Comparison of ENCODE assay signal across 12 mouse cellular contexts in genomic region chr7:91284167-91284566, GRCm38 (mm10).
DNase-seq lines count a peak whose midpoint lies in the region; ATAC-seq and TF ChIP-seq lines count a peak whose summit lies in the region.
"Had no signal": no experiment of that assay in that cellular context is flagged by ENCODE, and none has a peak within 500 bp of the region (broad histone marks: within the 10 kb centered on the region; RNA-seq: fewer than 3 reads in every experiment).

No protein-coding gene starts in this region.

- H3K9ac ChIP-seq in kidney, embryonic 16.5 days (replicated peaks; ENCODE audit: low read length): no peak overlapping the region

- H3K36me3 ChIP-seq in kidney, embryonic 16.5 days (ENCODE audit: insufficient read depth, low read length): no peaks in the 10 kb centered on the region
- H3K36me3 ChIP-seq in thymus, adult 2 months (ENCODE audit: control insufficient read depth, insufficient read depth, low read length): no peaks in the 10 kb centered on the region

- no peak for TF ChIP-seq POLR2A in thymus, adult 2 months (IDR thresholded peaks at IDR 0.05; ENCODE audit: control insufficient read depth, extremely low read depth, insufficient read depth, low read length, poor library complexity)

- no peaks in the 10 kb centered on the region for H3K4me1 ChIP-seq in kidney, embryonic 16.5 days (ENCODE audit: insufficient read depth, low read length)
- H3K4me1 ChIP-seq in thymus, adult 2 months (replicated peaks; ENCODE audit: control insufficient read depth, insufficient read depth, low read length): no peaks in the 10 kb centered on the region

- no peaks in the 10 kb centered on the region for H3K27me3 ChIP-seq in kidney, embryonic 16.5 days (ENCODE audit: insufficient read depth, low read length)
- H3K27me3 ChIP-seq in thymus, adult 2 months (ENCODE audit: control insufficient read depth, insufficient read depth, low read length): no peaks in the 10 kb centered on the region

- intact Hi-C loops in heart, postnatal 14 days (cut with DNase I): no loop called here

- no peak for TF ChIP-seq CTCF in thymus, adult 2 months (IDR thresholded peaks at IDR 0.05; ENCODE audit: borderline replicate concordance, control insufficient read depth, extremely low read depth, insufficient read depth, low read length, poor library complexity)

- no peak overlapping the region for H3K27ac ChIP-seq in kidney, embryonic 16.5 days (ENCODE audit: low read length)
- no peak overlapping the region for H3K27ac ChIP-seq in thymus, adult 2 months (ENCODE audit: control insufficient read depth, insufficient read depth, low read length)

- no peak overlapping the region for H3K4me3 ChIP-seq in kidney, embryonic 16.5 days (ENCODE audit: low read length)
- no peak overlapping the region for H3K4me3 ChIP-seq in thymus, adult 2 months (ENCODE audit: control insufficient read depth, insufficient read depth, low read length)

- no peak for ATAC-seq in kidney, embryonic 16.5 days (ENCODE audit: low FRiP score, low TSS enrichment)
- ATAC-seq: activated CD4-positive, CD25-positive, alpha-beta regulatory T cell, adult 4 months; lung, postnatal 0 days had no signal

- peak; percentile 78 for DNase-seq in cerebellum, adult 11 months
- peak; percentile 90 to 93 for DNase-seq in cerebellum, postnatal 10 days
- peak; percentile 23 to 29 for DNase-seq in layer of hippocampus, postnatal 10 days (ENCODE audit: low spot score in 2 of 2)
- peak; percentile 78 for DNase-seq in right cerebral cortex, adult 18-20 months
- no peak for DNase-seq in heart, postnatal 14 days
- no peak for DNase-seq in thymus, adult 2 months
- DNase-seq in spleen, postnatal 36 days (ENCODE audit: low spot score in 2 of 2): no peak
- DNase-seq: heart, postnatal 10 days; kidney, postnatal 36 days had no signal

- H3K9me3 ChIP-seq in kidney, embryonic 16.5 days (ENCODE audit: low read length): no peaks in the 10 kb centered on the region

- H3K4me2 ChIP-seq in kidney, embryonic 16.5 days (replicated peaks; ENCODE audit: low read depth, low read length): no peak overlapping the region

- 90% methylated on average over 3 of the region's 3 CpGs for WGBS in kidney, embryonic 16.5 days
- WGBS in thymus, adult 2 months: 92% methylated on average over 3 of the region's 3 CpGs

Comparison
In these comparisons a context has a peak if more than half of its experiments do, and no peak if none do; other contexts are left out.
1. DNase-seq: peak in cerebellum, adult 11 months (single experiment), cerebellum, postnatal 10 days (2 of 2), layer of hippocampus, postnatal 10 days (2 of 2) and right cerebral cortex, adult 18-20 months (single experiment); none in heart, postnatal 14 days (0 of 2), thymus, adult 2 months (single experiment) and spleen, postnatal 36 days (0 of 2).